Mouse (Mus musculus) layer of hippocampus, adult 11-12 months (tissue): ENCODE measurements around the gene Rpl9-ps1.

ENCODE experiments used
- DNase-seq: peaks from one replicate; pipeline ENCODE4 v3.0.0; 2022; ENCODE audit warnings: low spot score

Gene Rpl9-ps1

GRCm38 (mm10) chr11:83645521-83645920 is at the start of gene Rpl9-ps1:
Gene Rpl9-ps1, minus strand, starts transcription at chr11:83645621.
- DNase-seq, result no peak

GRCm38 (mm10) chr11:83692008-83692407 is 46.6 kb upstream of the Rpl9-ps1 start:
- DNase-seq, result no peak

GRCm38 (mm10) chr11:83689918-83690317 is 44.5 kb upstream of the Rpl9-ps1 start:
- DNase-seq, result no peak

GRCm38 (mm10) chr11:83675665-83676064 is 30.2 kb upstream of the Rpl9-ps1 start:
- DNase-seq, result no peak

- no peak for DNase-seq
These were observed 26.3 kb upstream of the Rpl9-ps1 start for GRCm38 (mm10) chr11:83671743-83672142.

GRCm38 (mm10) chr11:83663532-83663931 is 18.1 kb upstream of the Rpl9-ps1 start:
- no peak for DNase-seq

GRCm38 (mm10) chr11:83662204-83662603 is 16.8 kb upstream of the Rpl9-ps1 start, which contains the start of gene Ccl4:
Gene Ccl4, plus strand, starts transcription at chr11:83662584.
- peak; percentile 25 for DNase-seq

GRCm38 (mm10) chr11:83658797-83659196 is 13.4 kb upstream of the Rpl9-ps1 start:
- no peak for DNase-seq

GRCm38 (mm10) chr11:83657508-83657907 is 12.1 kb upstream of the Rpl9-ps1 start:
- DNase-seq, result no peak

GRCm38 (mm10) chr11:83654606-83655005 is 9.2 kb upstream of the Rpl9-ps1 start:
- no peak for DNase-seq

GRCm38 (mm10) chr11:83649305-83649841 is 4.0 kb upstream of the Rpl9-ps1 start, which contains the start of gene Ccl3:
Gene Ccl3, minus strand, starts transcription at chr11:83649355.
- DNase-seq, result peak; percentile 34

GRCm38 (mm10) chr11:83646356-83647149 is 1.1 kb upstream of the Rpl9-ps1 start:
- DNase-seq, result no peak

GRCm38 (mm10) chr11:83641216-83641615 is 4.2 kb downstream of the Rpl9-ps1 start:
- DNase-seq, result no peak

- peak; percentile 43 for DNase-seq
These were observed 5.3 kb downstream of the Rpl9-ps1 start for GRCm38 (mm10) chr11:83640141-83640540.

GRCm38 (mm10) chr11:83639533-83639932 is 5.9 kb downstream of the Rpl9-ps1 start:
- no peak for DNase-seq

- no peak for DNase-seq
These were observed 6.5 kb downstream of the Rpl9-ps1 start for GRCm38 (mm10) chr11:83638934-83639333.

- no peak for DNase-seq
These were observed 8.6 kb downstream of the Rpl9-ps1 start for GRCm38 (mm10) chr11:83636742-83637235.

GRCm38 (mm10) chr11:83634898-83635297 is 10.5 kb downstream of the Rpl9-ps1 start:
- no peak for DNase-seq

GRCm38 (mm10) chr11:83634425-83634824 is 11.0 kb downstream of the Rpl9-ps1 start:
- DNase-seq, result no peak

GRCm38 (mm10) chr11:83632744-83633143 is 12.7 kb downstream of the Rpl9-ps1 start:
- no peak for DNase-seq

GRCm38 (mm10) chr11:83631065-83631464 is 14.4 kb downstream of the Rpl9-ps1 start:
- no peak for DNase-seq

- DNase-seq, result no peak
These were observed 14.8 kb downstream of the Rpl9-ps1 start for GRCm38 (mm10) chr11:83630630-83631029.

GRCm38 (mm10) chr11:83628808-83629207 is 16.6 kb downstream of the Rpl9-ps1 start:
- no peak for DNase-seq
